Mouse (Mus musculus): ENCODE measurements around the gene Zbtb4. TPM values are rescaled to one million over a fixed set of nuclear protein-coding genes. Genes with fewer than 3 reads are reported as not detected.

Zbtb4 gene
- polyA plus RNA-seq (2021; fragmentation: Nextera tagmentation) = 4.4 and 5.5 TPM in 2 replicates
- long read RNA-seq, experiment 1, partial matches to known transcripts = 1 of 27 reads
- long read RNA-seq, experiment 1, other reads (novel, unspliced or antisense) = 26 of 27 reads
- long read RNA-seq, experiment 2, partial matches to known transcripts = 26 of 36 reads
- long read RNA-seq, experiment 2, other reads (novel, unspliced or antisense) = 10 of 36 reads

DNA sequence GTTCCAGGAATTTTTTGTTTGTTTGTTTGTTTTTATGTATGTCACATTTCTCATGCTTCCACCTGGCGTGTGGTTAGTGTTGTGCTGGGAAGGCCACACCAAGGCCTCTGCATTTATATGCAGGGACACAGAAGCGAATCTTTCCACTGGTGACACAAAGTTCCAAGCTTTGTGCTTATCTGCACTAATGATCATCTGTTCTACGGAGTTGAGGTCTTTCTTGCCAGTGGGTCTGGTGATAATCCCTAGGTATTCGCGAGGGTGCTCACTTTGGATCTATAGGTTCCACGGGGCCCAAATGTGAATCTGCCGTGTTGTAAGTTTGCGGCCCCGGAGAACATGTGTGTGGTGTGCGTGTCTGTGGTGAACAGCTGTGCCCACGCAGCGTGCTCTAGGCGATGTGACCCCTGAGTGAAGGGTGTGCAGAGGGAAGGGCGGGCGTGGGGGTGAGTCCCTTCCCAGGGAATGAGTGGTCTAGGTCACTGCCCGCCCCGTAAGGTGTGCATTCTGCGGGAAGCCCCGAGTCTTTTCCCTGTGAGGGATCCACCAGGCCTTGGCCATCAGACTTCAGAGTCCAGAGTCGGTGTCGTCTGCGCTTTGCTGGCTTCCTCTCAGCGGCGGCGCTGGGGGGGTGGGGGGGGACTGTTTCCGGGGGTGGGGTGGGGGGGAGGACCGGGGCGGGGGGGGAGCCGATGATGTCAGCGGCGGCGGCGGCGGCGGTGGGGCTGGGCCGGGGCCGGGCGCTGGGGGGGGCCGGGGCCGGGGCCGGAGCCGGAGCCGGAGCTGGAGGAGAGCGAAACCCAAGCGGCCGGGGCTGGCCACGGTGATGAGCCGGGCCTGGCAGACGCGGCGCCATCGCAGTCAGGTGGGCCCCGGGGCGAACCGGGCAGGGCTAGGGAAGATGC lies at the start of gene Zbtb4:
Gene Zbtb4, plus strand, starts transcription at position 692 of the 905 bp plus-strand sequence.

DNA sequence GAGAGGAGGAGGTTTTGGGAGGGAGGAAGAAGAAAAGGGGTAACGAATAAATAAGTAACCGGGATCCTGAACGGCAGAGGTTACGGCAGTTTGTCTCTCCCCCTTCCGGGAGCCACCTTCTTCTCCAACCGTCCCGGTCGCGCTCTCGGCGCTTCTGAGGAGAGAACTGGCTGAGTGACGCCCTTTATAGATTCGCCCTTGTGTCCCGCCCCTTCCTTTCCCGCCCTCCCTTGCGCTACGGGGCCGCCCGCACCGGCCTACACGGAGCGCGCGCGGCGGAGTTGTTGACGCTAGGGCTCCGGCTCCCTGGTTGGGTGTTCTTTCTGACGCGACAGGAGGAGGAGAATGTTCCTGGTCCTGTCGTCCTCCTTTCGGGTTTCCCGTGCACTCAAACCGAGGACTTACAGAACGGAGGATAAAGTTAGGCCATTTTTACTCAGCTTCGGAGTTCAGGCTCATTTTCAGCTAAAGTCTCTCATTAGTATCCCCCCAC lies 7.2 kb upstream of the Zbtb4 start, which contains the start of gene Polr2a:
Gene Polr2a, minus strand, starts transcription at position 160 of the 493 bp plus-strand sequence.

DNA sequence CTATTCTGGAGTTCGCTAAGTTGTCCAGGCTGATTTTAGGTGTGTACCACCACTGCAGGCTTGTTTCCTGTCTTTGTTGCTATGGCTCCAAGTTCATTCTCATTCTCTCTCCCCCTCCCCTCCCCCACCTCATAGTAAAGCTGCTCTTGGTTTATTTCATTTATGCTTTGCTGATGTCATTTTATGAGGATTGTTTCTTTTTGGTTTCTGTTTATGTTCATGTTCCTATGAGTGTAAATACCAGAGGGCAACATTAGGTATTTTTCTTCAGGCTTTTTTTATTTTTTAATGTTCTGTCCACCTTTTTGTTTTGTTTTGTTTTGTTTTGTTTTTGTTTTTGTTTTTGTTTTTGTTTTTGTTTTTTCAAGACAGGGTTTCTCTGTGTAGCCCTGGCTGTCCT lies 3.8 kb upstream of the Zbtb4 start, which contains the start of gene Slc35g3:
Gene Slc35g3, minus strand, starts transcription at position 101 of the 400 bp plus-strand sequence.

DNA sequence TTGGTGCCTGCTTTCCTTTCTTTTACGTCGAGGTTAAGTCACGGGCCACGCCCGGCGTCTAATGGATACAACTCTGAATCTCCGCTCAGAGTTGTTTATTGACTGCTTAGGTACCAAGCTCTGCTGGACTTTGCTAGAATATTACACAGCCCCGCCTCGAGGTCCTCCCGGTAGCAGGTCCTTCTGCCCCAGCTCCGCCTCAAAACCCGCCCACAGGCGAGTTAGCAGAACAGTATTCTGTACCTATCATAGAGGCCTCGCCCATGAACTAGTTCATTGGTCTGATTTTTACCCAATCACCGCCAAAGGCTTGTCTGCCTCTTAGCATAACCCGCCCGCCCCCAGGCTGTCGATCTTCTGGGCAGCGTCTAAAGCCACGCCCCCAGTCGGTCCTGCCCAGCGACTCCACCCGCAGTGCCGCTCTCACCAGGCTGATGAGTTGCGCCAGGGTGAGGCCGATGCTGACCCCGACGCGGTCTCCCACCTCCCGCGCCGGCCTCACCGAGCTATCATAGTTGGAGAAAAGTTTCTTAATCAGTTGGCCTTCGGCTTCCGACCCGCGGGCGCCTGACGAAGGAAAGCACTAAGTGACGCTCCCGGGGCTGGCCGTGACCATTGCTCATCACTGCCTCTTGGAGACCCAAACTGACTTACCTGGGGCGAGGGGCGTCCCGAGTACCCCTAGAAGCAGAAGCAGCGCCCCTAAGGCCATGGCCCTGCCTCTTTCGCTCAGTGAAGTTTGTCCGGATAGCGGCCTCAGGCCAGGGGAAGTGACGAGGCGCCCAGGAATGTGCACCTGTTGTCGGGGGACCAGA lies 29.7 kb downstream of the Zbtb4 start, which contains the start of gene Chrnb1:
Gene Chrnb1, minus strand, starts transcription at position 776 of the 815 bp plus-strand sequence.

DNA sequence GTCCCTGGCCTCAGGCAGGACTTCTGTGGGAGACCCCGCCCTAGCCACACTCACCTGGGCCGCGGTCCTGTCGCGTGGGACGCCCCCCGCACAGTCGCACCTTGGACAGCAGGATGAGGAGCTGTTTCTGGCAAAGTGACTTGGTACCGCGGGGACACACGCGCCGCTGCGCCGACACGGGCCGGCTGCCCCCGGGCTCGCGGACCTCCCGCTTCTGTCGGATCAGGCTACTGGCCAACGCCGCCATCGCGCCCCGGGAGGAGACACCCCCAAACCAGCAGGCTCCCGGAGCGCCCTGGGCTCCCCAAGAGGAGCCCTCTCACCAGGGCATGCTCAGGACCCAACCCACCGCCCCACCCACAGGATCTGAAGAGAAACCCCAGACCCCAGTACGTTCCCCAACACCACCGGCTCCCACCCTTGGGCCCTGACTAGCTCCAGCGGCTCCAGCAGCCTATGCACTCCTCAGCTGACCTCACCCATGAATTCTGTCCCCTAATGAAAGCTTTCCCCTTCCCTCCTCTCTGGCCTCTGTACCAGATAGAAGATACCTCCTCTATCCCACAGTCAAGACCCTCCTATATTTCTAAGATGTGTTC lies 35.8 kb downstream of the Zbtb4 start, which contains the start of gene Fgf11:
Gene Fgf11, minus strand, starts transcription at position 479 of the 599 bp plus-strand sequence.

DNA sequence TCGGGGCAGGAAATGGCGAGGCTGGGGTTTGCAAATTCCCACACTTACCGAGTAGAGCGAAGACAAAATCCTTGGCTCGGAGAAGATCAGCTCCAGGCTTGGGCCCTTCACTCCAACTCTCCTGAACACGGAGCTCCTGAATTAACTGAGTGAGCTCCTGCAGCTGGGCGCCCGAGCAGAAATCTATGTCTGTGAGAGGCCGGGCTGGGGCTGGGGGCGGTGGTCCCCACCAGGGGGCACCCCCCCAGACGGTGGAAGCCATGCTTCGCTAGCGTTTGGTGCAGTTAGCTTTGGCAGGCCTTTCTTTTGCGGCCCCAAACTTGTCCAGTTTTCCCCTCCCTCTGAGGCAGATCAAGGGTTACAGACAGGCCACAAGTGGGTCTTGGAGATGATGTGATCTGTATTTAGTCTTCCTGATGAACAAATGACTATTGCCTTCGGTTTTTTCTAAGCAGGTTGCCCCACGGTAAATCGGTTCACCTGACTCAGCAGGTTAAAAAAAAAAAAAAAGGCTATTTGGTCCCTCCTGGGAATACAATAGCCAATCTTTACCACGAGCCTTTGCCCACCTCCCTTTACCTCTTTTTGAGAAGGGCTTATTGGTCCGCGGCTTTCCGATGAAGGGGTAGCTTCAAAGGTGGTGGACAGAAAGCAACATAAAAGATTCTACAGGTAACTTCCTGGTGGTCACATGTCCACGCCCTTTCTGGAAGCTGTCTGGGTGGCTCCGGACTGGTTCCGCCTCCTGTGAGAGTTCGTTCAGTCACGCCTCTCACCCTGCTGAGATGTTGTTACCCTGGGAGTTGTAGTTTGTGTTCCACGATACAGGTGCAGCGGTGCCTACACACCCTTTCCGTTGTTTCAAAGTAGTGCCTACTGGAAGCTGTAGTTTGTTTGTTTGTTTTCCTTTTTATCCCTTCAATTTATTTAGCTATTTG lies 39.5 kb downstream of the Zbtb4 start, which contains the start of gene Tmem102:
Gene Tmem102, minus strand, starts transcription at position 653 of the 938 bp plus-strand sequence.

DNA sequence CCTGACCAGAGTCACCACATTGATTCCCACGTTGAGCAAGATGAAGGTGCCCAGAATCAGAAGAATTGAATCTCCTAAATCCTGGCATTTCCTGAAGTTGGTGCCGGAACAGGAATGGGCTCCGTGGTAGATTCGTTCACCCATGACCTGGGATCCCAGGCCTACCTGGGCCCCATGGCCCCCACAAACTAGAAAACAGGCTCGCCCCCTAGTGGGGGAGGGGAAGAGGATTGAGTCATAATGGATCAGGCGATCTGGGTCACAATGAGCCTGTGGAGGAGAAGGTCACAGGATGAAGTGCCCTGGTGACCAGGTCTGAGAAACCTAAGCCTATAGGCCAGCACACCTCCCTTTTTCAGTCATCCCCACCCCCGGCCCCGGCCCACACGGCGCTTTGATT lies 49.4 kb downstream of the Zbtb4 start, which contains the start of gene Gm39566:
Gene Gm39566, minus strand, starts transcription at position 144 of the 400 bp plus-strand sequence.

DNA sequence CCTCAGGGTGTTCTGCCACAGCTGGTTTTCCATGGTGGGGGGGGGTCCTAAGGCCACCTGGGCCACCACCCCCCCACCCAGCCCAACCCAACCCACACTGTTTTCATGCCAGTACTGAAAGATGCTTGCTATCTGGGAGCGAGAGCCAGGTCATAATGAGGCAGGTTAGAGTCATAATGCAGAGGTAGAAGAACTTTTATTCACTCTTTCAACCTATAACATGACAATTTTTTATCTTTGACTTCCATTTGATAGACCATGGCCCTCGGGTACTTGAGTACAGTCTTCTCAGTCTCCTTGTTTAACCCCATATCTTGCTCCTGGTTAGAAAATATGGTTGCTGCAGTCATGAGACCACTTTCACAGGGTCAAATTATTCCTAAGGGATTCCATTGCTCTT lies 52.7 kb downstream of the Zbtb4 start, which contains the start of gene Spem2:
Gene Spem2, minus strand, starts transcription at position 101 of the 400 bp plus-strand sequence.

DNA sequence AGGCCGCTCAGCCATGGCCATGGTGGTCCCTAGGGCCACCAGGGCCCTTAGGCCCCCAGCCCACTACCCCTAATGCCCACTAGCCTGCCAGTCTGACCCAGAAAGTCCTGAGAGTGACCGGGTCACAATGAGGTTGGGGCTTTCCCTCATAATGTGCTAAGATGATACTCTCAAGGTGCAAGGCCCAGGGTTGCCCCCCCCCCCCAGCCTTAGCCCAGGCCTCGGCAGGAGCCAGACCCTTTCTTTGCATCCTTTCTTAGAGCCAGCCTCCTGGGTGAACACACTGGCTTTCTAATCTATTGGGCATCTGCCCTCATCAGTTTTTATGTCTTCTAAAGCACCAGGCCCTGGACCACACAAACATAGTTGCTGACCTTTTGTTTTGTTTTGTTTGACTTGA lies 56.4 kb downstream of the Zbtb4 start, which contains the start of gene Spem1:
Gene Spem1, minus strand, starts transcription at position 101 of the 400 bp plus-strand sequence.

Other genes starting within 250 kb of the Zbtb4 start
- gene Dnah2, start 216.8 kb upstream of the Zbtb4 start, polyA plus RNA-seq (2021; fragmentation: Nextera tagmentation) = 0.36 and 0.80 TPM in 2 replicates
- 21.6 and 21.9 TPM in 2 replicates for gene Efnb3, start 205.7 kb upstream of the Zbtb4 start, polyA plus RNA-seq (2021; fragmentation: Nextera tagmentation)
- 13.9 and 15.4 TPM in 2 replicates for gene Wrap53, start 185.7 kb upstream of the Zbtb4 start, polyA plus RNA-seq (2021; fragmentation: Nextera tagmentation)
- 25.8 and 29.0 TPM in 2 replicates for gene Trp53, start 185.6 kb upstream of the Zbtb4 start, polyA plus RNA-seq (2021; fragmentation: Nextera tagmentation)
- gene Atp1b2, start 160.0 kb upstream of the Zbtb4 start, polyA plus RNA-seq (2021; fragmentation: Nextera tagmentation) = 218 and 255 TPM in 2 replicates
- gene Shbg, start 148.0 kb upstream of the Zbtb4 start, polyA plus RNA-seq (2021; fragmentation: Nextera tagmentation) = not detected in 2 replicates
- 18.2 and 18.3 TPM in 2 replicates for gene Sat2, start 143.9 kb upstream of the Zbtb4 start, polyA plus RNA-seq (2021; fragmentation: Nextera tagmentation)
- 6.9 and 7.9 TPM in 2 replicates for gene Fxr2, start 132.9 kb upstream of the Zbtb4 start, polyA plus RNA-seq (2021; fragmentation: Nextera tagmentation)
- 0.16 TPM in 1 of 2 replicates, not detected in the other for gene Sox15, start 110.6 kb upstream of the Zbtb4 start, polyA plus RNA-seq (2021; fragmentation: Nextera tagmentation)
- gene Mpdu1, start 103.3 kb upstream of the Zbtb4 start, polyA plus RNA-seq (2021; fragmentation: Nextera tagmentation) = 94.9 and 96.8 TPM in 2 replicates
- 18.4 and 22.2 TPM in 2 replicates for gene Cd68, start 99.8 kb upstream of the Zbtb4 start, polyA plus RNA-seq (2021; fragmentation: Nextera tagmentation)
- 177 and 178 TPM in 2 replicates for gene Eif4a1, start 93.5 kb upstream of the Zbtb4 start, polyA plus RNA-seq (2021; fragmentation: Nextera tagmentation)
- 14.3 and 15.8 TPM in 2 replicates for gene Senp3, start 83.8 kb upstream of the Zbtb4 start, polyA plus RNA-seq (2021; fragmentation: Nextera tagmentation)
- 3.6 and 4.5 TPM in 2 replicates for gene Tnfsf13, start 80.1 kb upstream of the Zbtb4 start, polyA plus RNA-seq (2021; fragmentation: Nextera tagmentation)
- gene Tnfsf12, start 70.1 kb upstream of the Zbtb4 start, polyA plus RNA-seq (2021; fragmentation: Nextera tagmentation) = 2.8 and 3.4 TPM in 2 replicates
- 1.9 and 2.8 TPM in 2 replicates for gene Tnfsfm13, start 69.8 kb upstream of the Zbtb4 start, polyA plus RNA-seq (2021; fragmentation: Nextera tagmentation)
- 6.6 and 7.7 TPM in 2 replicates for gene Polr2a, start 7.3 kb upstream of the Zbtb4 start, polyA plus RNA-seq (2021; fragmentation: Nextera tagmentation)
- 0.19 TPM in 1 of 2 replicates, not detected in the other for gene Slc35g3, start 3.9 kb upstream of the Zbtb4 start, polyA plus RNA-seq (2021; fragmentation: Nextera tagmentation)
- gene Chrnb1, start 30.0 kb downstream of the Zbtb4 start, polyA plus RNA-seq (2021; fragmentation: Nextera tagmentation) = 0.25 and 0.46 TPM in 2 replicates
- 3.7 and 3.9 TPM in 2 replicates for gene Fgf11, start 35.9 kb downstream of the Zbtb4 start, polyA plus RNA-seq (2021; fragmentation: Nextera tagmentation)
- gene Tmem102, start 39.7 kb downstream of the Zbtb4 start, polyA plus RNA-seq (2021; fragmentation: Nextera tagmentation) = 0.40 and 1.9 TPM in 2 replicates
- not detected in 2 replicates for gene Gm39566, start 49.4 kb downstream of the Zbtb4 start, polyA plus RNA-seq (2021; fragmentation: Nextera tagmentation)
- not detected in 2 replicates for gene Spem2, start 52.6 kb downstream of the Zbtb4 start, polyA plus RNA-seq (2021; fragmentation: Nextera tagmentation)
- gene Spem1, start 56.3 kb downstream of the Zbtb4 start, polyA plus RNA-seq (2021; fragmentation: Nextera tagmentation) = not detected in 2 replicates
- 10.5 and 10.6 TPM in 2 replicates for gene Nlgn2, start 71.9 kb downstream of the Zbtb4 start, polyA plus RNA-seq (2021; fragmentation: Nextera tagmentation)
- 460 and 516 TPM in 2 replicates for gene Tmem256, start 72.6 kb downstream of the Zbtb4 start, polyA plus RNA-seq (2021; fragmentation: Nextera tagmentation)
- gene Plscr3, start 80.5 kb downstream of the Zbtb4 start, polyA plus RNA-seq (2021; fragmentation: Nextera tagmentation) = 5.0 and 5.4 TPM in 2 replicates
- gene Tnk1, start 92.8 kb downstream of the Zbtb4 start, polyA plus RNA-seq (2021; fragmentation: Nextera tagmentation) = not detected in 2 replicates
- gene Tmem95, start 112.1 kb downstream of the Zbtb4 start, polyA plus RNA-seq (2021; fragmentation: Nextera tagmentation) = not detected in 2 replicates
- 0.63 and 0.64 TPM in 2 replicates for gene Kctd11, start 115.5 kb downstream of the Zbtb4 start, polyA plus RNA-seq (2021; fragmentation: Nextera tagmentation)
- not detected in 2 replicates for gene Acap1, start 129.6 kb downstream of the Zbtb4 start, polyA plus RNA-seq (2021; fragmentation: Nextera tagmentation)
- gene 2810408A11Rik, start 135.1 kb downstream of the Zbtb4 start, polyA plus RNA-seq (2021; fragmentation: Nextera tagmentation) = 0.24 and 0.34 TPM in 2 replicates
- 9.8 and 12.3 TPM in 2 replicates for gene Neurl4, start 135.2 kb downstream of the Zbtb4 start, polyA plus RNA-seq (2021; fragmentation: Nextera tagmentation)
- 20.7 and 21.7 TPM in 2 replicates for gene Gps2, start 148.0 kb downstream of the Zbtb4 start, polyA plus RNA-seq (2021; fragmentation: Nextera tagmentation)
- gene Eif5a, start 156.0 kb downstream of the Zbtb4 start, polyA plus RNA-seq (2021; fragmentation: Nextera tagmentation) = 766 and 767 TPM in 2 replicates
- 0.35 TPM in 1 of 2 replicates, not detected in the other for gene Ybx2, start 169.9 kb downstream of the Zbtb4 start, polyA plus RNA-seq (2021; fragmentation: Nextera tagmentation)
- 0.43 and 0.93 TPM in 2 replicates for gene Slc2a4, start 182.3 kb downstream of the Zbtb4 start, polyA plus RNA-seq (2021; fragmentation: Nextera tagmentation)
- gene Cldn7, start 198.9 kb downstream of the Zbtb4 start, polyA plus RNA-seq (2021; fragmentation: Nextera tagmentation) = not detected in 2 replicates
- gene Ctdnep1, start 215.2 kb downstream of the Zbtb4 start, polyA plus RNA-seq (2021; fragmentation: Nextera tagmentation) = 15.1 and 15.6 TPM in 2 replicates
- 101 and 106 TPM in 2 replicates for gene Elp5, start 216.6 kb downstream of the Zbtb4 start, polyA plus RNA-seq (2021; fragmentation: Nextera tagmentation)
- gene Gabarap, start 225.2 kb downstream of the Zbtb4 start, polyA plus RNA-seq (2021; fragmentation: Nextera tagmentation) = 359 and 408 TPM in 2 replicates
- 8.8 and 10.5 TPM in 2 replicates for gene Phf23, start 229.9 kb downstream of the Zbtb4 start, polyA plus RNA-seq (2021; fragmentation: Nextera tagmentation)
- gene Dvl2, start 234.7 kb downstream of the Zbtb4 start, polyA plus RNA-seq (2021; fragmentation: Nextera tagmentation) = 1.4 and 1.7 TPM in 2 replicates
- 61.5 and 64.6 TPM in 2 replicates for gene Acadvl, start 249.5 kb downstream of the Zbtb4 start, polyA plus RNA-seq (2021; fragmentation: Nextera tagmentation)